Mouse (Mus musculus): ENCODE measurements around the gene Hras.
A peak's percentile ranks its signal among the peaks of the same experiment; 100 is the strongest.

The Hras gene

DNA sequence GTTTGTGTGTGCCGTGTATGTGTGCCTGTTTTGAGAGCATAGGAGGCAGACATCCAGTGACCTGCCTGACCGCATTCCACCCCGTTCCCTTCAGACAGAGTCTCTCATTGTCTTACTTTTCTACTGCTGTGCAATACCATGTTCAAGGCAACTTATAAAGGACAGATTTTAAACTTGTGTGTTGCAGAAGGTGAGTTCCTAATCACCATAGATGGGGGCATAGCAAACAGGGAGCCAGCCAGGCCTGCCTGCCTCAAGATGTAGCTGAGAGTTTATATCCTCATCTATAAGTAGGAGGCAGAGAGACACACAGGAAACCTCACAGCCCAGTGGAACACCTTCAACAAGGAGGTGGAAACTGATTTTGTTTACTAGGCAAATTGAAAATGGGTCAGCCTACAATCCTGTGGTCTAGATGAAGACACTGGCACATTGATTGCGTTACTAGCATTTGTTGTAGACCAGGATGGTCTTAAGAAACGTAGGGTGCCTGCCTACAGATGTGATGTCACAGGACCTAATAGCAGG is 20.4 kb downstream of the Hras start:
- DNase-seq: no peak

DNA sequence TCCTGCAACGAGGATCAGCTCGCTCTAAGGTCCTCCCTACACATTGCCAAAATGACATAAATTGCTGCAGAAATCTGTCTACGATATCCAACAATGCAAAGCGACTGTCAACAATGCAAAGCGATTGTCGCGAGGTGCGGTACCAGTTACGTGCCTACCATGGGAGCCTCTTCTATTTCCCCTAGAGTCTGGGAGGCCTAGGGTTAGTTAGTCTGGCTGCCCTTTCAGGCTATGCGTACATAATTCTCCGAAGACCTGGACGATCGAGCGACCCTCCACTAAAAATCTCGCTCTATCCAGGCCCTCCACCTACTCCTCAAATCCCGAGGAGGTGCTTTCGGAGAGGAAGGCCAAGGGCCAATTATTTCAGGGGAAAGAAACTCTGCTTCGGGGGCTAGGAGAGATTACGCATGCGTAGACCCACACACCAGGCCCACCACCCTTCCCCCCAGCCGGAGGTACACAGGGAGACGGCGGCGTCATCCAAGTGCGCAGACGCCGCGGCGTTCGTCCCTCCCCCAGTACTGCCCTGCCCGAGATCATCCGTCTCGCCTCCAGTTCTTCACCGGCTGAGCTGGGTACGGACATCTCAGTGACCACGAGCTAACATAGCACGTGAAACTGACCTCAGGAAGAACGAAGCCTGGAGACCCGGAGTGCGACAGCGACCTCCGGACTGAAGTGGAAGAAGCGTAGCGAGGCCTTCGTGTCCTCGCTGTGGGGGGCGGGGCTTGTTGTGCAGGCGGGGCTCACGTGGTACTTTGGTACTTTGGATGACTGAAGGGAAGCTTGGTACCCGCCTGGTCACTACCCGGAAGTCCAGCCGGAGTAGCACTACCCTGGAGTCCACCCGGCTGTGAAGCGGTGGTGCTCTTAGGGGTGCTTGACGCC is 21.4 kb downstream of the Hras start, which contains the start of gene Rnh1:
TSS of gene Rnh1 (minus strand) at position 742 of the 891 bp plus-strand sequence.
- peak; percentile 87 to 88 for DNase-seq

DNA sequence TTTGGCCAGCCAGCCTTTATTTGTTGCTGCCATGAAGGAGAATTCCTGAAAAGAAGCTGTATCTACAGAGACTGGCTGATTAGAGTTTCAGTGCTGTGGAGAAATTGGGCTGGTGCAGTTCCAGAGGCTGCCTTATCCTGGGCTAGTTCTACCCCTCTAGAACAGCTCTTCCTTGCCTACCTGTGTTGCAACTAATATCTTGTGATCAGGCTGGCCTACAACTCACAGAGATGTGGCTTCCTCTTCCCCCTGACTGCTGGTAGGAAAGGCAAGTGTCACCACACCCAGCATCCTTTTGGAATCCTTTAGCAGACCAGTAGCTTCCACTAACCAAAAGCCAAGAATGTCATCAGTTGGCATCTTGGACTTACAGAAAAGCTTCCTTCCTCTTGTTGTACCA is 23.9 kb downstream of the Hras start:
- no peak for DNase-seq

DNA sequence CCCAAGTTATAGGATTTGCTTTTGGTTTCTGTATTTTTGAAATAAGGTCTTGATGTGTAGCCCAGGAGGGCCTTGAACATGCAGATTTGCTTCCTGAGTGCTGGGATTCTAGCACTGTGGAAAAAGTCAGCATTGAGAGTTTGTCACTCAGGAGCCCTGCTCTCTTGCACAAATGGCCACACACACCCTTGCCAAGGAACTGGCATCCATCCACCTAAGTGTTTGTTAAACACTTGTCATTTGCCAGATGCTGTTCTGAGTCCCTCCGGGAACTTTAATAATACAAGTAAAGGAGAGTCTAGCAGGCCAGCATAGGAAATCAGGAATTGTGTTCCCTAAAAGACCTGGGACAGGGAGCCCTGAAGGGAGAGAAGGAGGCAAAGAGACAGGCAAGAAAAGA is 24.5 kb downstream of the Hras start:
- DNase-seq: no peak

DNA sequence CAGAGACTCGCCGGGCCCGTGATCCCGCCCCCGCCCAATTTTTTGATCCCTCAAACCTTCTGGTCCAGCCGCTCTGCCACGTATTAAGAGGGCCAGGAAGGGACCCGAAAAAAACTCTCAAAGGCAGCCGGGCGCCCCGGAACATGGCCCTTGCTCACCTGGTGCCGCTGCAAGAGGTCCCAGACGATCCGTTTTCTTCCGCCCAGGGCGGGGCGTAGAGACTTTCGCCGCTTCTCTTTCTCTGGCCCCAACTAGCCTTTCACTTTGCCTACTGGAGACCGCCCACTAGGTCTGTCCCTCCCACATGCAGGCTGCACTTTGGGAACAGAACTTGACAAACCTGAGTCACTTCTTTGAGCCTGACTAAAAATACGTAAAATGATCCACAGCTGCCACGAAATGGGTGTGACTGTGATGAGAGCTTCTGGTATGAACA is 25.3 kb downstream of the Hras start:
- peak; percentile 72 to 75 for DNase-seq

DNA sequence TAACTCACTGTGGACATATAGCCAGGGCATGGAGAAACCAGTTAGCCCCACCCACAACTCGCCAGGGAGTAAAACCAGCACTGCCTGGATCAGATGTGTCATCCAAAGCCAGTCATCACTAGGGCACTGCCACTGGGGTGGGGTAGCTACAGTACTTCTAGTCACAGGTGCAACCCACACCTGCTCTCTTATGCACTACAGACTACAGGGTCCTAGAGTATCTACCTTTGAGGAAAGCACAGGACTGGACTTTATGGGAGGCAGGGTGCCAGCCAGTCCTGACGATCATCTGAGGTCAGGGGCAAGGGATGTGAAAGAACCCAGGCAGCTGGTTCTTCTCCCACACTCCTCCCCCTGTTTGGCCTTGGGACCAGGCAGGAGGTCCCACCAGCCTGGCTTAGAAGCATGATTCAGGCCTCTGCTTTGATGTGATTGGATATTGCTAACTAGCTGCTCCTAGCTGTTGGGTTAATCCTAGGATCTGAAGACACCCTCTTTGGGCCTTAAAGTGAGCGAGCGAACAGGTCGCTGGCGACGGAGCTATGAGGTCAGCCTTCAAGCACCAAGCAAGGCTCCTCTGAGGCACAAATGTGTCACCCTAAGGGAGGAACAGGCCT is 25.8 kb downstream of the Hras start:
- peak in 1 of 2 experiments; percentile 11 for DNase-seq

DNA sequence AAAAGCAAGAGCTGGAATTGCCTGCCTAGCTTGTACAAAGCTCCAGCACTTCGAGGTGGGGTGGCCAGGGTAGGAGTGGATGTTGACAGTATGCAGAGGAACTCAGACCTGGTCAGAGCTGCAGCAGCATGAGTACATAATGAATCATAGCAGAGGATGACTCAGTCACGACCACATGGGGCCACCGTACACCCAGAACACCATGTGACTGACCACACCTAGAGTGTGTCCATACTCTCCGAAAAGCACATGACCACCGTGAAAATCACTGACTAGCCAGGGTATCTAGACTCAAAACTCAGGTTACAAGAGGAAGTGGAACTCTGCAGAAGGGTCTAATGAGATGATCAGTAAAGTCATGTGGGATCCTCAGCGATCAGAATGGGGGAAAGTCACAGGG is 29.0 kb downstream of the Hras start:
- DNase-seq: no peak

DNA sequence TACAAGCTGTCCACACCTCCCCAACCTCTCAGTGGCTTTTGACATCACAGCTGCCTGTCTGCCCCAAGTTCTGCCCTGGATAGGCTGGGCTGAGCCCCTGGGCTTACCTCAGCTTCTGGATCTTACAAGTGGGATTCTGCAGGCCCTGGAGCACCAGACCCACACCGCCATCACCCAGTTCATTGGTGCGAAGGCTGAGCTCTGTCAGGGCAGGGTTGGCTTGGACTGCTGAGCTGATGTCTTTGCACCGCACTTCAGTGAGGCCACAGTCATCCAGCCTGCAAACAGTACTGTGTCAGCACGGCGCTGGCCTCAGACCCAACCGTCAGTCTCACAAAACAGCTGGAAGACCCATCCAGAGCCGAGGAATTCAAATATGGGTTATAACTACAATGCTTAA is 29.4 kb downstream of the Hras start:
- no peak for DNase-seq

DNA sequence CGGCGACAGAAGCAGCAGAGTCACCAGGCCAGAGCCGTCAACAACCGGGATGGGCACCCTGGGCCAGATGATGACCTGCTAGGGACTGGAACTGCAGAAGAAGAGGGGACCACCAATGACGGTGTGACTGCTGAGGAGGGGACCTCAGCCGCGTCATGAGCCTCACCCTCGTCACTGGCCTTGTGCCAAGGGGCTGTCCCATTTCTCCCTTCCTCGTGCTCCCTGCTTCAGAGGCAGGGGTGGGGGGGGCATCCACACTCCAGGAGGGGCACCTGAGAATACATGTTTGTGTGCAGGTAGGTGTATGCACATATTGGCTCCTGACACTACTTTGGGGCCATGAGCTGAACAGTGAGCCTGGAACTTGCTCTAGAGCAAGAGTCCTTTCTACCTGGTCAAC is 38.4 kb downstream of the Hras start:
- DNase-seq: no peak

DNA sequence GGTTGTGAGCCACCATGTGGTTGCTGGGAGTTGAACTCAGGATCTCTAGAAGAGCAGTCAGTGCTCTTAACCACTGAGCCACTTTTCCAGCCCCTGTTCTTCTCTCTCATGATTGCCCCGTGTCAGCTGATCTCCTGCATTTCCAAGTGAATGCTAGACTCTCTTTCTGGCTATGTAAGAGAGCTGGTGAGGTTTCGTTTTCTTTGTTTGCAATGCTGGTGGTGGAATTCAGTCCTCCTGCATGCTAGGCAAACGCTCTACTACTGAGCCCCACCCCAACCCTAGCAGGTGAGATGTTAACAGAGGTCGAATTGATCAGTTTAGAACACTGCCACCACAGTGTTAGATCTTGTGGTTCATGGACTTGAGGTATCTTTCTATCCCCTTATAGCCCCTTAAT is 45.2 kb downstream of the Hras start:
- DNase-seq: no peak

DNA sequence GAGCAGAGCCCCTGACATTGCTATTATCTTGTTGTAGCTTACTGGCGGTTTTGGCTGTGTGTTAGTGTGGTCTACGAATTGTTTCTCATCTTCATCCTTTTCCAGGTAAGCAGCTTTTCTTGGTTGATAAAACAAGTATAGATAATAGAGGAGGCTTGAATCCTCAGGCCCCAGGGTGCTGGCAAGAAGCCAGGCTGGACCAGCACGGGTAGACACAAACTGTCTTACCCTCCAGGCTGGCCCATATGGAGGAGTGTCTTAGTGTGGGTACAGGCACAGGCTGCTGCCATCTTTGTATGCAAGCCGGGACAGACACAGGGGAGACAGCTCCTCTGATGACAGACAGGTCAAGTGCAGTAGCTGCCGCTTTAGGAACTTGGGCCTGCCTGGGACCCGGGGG is 46.8 kb downstream of the Hras start:
- DNase-seq: no peak

DNA sequence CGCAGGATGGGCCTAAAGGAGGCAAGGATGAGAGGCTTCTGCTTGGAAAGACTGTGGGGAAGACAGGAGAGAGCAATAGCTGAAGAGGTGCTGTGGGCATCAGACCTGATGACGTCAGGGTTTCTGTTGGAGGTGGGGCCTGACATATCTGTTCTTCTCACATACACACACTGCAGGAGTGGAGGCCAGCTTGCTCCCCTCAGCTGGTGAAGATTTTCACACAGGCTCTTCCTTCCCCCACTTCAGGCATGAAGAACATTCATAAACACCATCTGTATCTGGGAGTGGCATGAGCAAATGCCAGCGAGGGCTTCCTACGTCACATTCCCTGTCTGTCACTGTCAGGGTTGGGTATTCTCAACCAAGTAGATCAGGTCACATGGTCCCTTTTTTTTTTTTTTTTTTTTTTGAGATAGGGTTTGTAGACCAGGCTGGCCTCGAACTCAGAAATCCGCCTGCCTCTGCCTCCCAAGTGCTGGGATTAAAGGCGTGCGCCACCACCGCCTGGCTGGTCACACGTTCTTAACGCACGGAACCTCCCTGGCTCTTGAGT is 47.7 kb downstream of the Hras start:
- no peak for DNase-seq

DNA sequence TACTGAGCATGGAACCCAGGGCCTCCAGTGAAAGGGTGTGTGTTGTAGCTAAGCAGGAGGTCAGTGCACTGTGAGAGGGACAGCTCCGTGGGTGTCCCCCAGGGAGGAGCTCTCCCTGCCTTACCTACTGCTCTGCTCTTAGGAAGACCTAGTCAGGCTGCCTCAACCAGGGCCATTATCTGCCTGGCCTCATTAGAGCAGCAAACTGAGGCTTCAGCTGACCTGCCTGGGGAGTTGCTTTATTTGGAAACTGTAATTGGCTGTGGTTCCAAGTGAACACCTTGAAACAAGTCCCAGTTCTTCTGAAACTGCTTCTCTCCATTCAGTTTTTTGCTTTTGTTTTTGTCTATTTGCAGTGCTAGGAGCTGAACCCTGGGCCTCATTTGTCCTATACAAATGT is 48.4 kb downstream of the Hras start:
- no peak for DNase-seq

DNA sequence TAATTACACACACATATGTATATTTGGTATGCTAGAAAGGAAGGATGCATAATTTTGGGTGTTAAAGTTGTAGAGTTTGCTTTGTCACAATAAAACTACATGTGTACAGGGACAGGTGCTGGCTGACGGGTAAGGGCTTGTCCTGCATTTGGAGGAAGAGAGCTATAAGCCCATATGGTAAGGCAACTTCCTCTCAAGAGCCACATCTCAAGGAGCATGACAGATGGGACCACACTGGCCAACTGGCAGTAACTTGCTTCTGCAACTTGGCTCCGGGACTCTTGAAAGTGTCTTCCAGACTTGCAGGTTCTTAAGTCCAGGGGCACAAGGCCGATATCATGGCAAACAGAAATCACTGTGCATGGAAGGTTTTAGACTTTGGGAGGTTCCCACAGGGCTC is 49.2 kb downstream of the Hras start:
- DNase-seq: no peak

DNA sequence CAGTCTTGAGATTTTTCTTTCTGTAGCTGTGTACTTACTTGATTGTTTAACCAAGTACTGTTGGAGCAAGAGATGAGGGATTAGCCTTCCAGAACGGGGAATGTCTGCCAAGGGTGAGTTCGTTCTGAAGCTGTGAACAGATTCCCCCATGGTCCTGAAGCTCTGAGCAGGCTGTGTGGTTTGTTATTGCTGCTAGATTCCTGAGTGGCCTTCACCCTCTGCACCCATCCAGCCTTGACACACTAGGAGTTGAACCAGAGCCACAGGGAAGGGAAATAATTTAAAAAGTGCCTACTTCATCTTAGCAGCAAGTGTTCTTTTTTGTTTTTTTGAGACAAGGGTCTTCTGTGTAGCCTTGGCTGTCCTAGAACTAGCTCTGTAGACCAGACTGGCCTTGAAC is 49.9 kb downstream of the Hras start:
- DNase-seq: no peak

DNA sequence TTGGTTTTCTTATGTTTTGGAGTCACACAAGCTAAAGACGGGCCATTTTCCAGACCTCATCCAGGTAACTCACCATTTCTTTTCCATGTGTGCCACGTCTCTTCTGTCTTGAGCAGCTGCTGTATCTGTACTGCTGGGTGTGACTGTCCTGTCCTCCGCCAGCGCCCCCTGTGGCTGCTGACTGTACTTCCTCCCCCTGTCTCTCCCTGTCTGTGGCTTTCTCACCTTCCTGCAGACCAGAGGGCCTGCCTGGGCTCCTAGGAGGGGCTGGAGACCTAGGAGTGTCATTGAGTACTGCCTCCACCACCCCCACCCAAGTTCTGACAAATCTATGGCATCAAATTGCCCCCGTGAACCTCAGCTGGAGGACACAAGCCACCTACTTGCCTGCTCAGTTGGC is 50.7 kb downstream of the Hras start:
- peak; percentile 67 to 68 for DNase-seq

DNA sequence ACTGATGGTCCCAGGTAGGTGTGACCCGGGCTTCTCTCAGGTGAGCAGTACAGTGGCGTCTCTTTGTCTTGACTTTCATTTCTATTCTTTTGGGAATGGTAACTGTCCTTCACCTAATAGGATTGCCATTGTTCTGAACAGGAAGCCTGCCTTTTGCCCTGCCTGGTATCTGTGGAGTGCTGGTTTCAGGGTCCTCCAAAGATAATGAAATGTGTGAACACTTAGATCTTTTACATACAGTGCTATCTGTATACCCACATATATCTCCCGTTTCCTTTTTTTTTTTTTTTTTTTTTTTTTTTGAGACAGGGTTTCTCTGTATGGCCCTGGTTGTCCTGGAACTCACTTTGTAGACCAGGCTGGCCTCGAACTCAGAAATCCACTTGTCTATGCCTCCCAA is 52.5 kb downstream of the Hras start:
- DNase-seq: no peak

Data from B cell, adult 2 months (primary cell).